Mouse (Mus musculus): ENCODE measurements around the gene Bcap31.
"Not testable (repeated sequence)": the region's sequence is repeated elsewhere in the genome, so short reads cannot be mapped to it uniquely, and the experiment has no call there.

The Bcap31 gene

GRCm38 (mm10) chrX:73716109-73716661 lies at the start of gene Bcap31, which contains the start of gene Abcd1:
TSS of gene Bcap31 (minus strand) at chrX:73716175.
TSS of gene Abcd1 (plus strand) at chrX:73716597.
- DNase-seq (ENCODE audit: low spot score), result peak; percentile 95

GRCm38 (mm10) chrX:73765311-73765710 lies 49.3 kb upstream of the Bcap31 start:
- DNase-seq (ENCODE audit: low spot score), result peak; percentile 70

DNA sequence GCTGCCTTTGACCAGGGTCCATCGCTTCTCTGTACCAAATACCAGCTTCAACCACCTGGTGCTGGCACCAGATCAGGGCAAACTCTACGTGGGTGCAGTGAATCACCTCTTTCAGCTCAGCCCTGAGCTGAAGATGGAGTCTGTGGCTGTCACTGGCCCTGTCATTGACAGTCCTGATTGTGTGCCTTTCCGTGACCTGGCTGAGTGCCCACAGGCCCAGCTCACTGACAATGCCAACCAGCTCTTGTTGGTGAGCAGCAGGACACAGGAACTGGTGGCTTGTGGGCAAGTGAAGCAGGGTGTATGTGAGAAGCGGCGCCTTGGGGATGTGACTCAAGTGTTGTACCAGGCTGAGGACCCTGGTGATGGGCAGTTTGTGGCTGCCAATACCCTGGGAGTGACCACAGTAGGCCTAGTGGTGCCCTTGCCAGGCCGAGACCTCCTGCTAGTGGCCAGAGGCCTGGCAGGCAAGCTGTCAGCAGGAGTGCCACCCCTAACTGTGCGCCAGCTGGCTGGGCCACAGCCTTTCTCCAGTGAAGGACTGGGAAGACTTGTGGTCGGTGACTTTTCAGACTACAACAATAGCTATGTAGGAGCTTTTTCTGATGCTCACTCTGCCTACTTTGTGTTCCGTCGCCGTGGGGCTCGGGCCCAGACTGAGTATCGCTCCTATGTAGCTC lies 42.8 kb upstream of the Bcap31 start:
- no peak for DNase-seq (ENCODE audit: low spot score)

GRCm38 (mm10) chrX:73756334-73757140 lies 40.6 kb upstream of the Bcap31 start, which contains the start of gene Plxnb3:
TSS of gene Plxnb3 (plus strand) at chrX:73757090.
- no peak for DNase-seq (ENCODE audit: low spot score)

DNA sequence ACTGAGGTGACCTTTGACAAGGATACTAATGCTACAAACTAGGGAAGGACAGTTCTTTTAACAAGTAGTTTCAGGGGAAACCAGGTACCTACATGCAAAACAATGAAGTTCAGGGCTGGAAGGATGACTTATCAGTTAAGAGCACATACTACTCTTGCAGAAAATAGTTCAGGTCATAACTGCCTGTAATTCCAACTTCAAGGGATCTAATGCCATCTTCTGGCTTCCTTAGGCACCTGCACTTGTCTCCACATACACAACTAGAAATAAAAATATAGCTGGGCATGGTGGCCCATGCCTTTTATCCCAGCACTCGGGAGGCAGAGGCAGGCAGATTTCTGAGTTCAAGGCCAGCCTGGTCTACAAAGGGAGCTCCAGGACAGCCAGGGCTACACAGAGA lies 33.0 kb upstream of the Bcap31 start:
- DNase-seq (ENCODE audit: low spot score), result no peak

GRCm38 (mm10) chrX:73744774-73745481 lies 29.0 kb upstream of the Bcap31 start:
- DNase-seq (ENCODE audit: low spot score), result no peak

DNA sequence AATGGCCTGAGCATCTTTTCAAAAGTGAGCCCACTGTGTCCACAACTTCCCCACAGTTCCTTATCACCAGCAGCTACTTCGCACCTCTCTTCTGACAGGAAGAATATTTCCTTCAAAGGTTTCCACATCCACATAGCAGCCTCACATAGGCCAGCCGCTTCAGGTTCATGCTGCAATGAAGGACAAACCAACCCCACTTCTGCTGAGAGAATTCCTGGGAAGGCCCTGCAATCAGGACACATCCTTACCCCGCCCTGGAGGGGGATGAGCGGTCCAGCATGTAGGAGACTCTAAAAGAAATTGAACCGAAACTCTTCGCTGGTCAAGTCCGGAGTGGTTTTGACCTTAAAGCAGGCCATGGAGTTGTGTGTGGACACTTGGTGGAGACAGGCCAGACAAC lies 23.9 kb upstream of the Bcap31 start:
- not testable (repeated sequence) for DNase-seq (ENCODE audit: low spot score)

- no peak for DNase-seq (ENCODE audit: low spot score)
Measured at GRCm38 (mm10) chrX:73739151-73739550, 23.2 kb upstream of the Bcap31 start.

- DNase-seq (ENCODE audit: low spot score), result no peak
Measured at GRCm38 (mm10) chrX:73738155-73738554, 22.2 kb upstream of the Bcap31 start.

DNA sequence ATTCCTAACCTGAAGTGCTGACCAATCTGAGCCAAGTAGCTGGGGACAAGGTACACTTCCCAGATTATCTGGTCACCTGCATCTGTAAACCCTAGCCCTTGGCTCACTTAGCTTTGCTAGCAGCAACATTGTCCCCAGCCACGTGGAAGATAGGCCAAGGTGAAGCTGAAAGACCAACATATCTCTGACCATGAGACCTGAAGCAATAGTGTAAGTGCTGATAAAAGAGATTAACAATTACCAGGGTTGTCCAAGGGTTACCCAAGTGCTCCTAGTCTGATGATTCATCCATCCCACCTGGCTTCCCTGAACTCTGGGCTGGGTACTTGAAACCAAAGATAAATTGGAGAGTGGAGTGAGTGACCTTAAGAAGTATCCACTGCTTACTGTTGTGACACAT lies 14.9 kb upstream of the Bcap31 start:
- no peak for DNase-seq (ENCODE audit: low spot score)

DNA sequence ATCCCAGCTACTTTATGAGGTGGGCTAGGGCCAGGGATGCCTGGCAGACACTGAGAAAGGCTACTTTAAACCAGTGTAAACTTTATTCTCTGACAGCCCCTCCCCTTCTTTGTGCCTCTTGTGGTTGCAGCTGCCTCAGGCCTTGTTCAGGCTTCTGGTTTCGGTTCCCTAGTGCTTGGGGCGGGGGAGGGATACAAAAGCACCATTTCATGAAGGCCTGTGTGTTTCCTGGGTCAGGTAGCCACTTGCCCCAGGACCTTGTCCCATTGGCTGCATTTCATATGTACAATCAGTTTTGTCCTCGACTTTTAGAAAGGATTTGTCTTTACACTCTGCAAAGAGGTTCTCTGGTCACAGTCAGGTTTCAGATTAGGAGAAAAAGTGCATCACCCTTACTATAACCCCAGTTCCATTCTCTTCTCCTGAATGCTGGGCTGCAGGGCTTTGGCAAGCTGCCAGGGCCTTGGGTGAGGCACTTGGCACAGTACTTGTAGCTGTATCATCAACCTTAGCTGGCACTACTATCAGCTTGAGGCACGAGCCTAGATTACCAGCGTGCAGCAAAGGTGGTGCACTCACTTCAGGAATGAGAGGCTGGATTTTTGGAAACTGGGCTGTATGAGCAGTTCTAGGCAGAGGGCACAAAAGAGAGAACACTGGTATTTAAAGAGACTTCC lies 2.8 kb upstream of the Bcap31 start:
- peak; percentile 43 for DNase-seq (ENCODE audit: low spot score)

DNA sequence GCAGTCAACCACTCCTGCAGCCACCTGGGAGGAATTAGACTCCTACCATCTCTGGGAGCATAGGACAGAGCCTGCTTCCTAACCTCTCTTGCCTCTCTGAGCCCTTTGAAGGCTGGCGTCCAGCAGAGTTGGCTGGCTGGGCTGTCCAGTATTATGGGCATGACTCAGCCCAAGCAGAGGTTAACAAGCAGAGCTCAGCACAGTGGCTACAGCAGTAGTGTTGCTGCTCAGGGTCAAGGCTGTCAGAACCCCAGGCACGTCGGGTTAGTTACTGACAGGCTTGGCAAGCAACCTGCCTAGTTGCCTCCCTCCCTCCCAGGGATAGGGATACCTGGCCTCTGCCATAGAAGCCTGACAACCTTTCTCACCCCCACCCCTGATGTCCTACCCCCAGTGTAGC lies 2.3 kb upstream of the Bcap31 start:
- peak; percentile 3 for DNase-seq (ENCODE audit: low spot score)

- peak; percentile 28 for DNase-seq (ENCODE audit: low spot score)
Measured at GRCm38 (mm10) chrX:73717667-73718066, 1.7 kb upstream of the Bcap31 start.

DNA sequence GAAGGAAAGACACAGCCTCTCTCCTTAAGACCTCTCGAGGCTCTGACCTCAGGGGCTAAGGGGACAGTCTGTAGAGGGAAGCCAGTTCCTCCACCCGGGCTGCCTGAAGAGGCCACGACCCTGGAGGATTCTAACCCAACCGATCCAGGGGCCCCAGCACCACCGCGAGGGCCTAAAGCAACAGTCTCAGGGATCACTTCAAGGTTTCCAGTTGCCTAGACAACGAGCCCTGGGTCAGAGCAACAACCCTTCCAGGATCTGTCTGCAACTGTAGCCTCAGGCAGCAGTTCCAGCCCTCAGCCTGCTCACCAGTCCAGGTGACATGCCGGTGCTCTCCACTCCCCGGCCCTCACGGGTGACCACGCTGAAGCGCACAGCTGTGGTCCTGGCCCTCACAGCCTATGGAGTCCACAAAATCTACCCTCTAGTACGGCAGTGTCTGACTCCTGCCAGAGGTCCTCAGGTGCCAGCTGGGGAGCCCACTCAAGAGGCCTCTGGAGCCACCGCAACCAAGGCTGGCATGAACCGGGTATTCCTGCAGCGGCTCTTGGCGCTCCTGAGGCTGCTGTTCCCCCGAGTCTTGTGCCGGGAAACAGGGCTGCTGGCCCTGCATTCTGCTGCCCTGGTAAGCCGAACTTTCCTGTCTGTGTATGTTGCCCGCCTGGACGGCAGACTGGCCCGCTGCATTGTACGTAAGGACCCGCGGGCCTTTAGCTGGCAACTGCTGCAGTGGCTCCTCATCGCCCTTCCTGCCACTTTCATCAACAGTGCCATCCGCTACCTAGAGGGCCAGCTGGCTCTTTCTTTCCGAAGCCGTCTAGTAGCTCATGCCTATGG lies 952 bp upstream of the Bcap31 start:
- no peak for DNase-seq (ENCODE audit: low spot score)

GRCm38 (mm10) chrX:73715476-73716108 lies 383 bp downstream of the Bcap31 start:
- DNase-seq (ENCODE audit: low spot score), result peak; percentile 50

GRCm38 (mm10) chrX:73700472-73700871 lies 15.5 kb downstream of the Bcap31 start:
- DNase-seq (ENCODE audit: low spot score), result no peak

- peak; percentile 68 for DNase-seq (ENCODE audit: low spot score)
Measured at GRCm38 (mm10) chrX:73690917-73691629, 24.9 kb downstream of the Bcap31 start.

DNA sequence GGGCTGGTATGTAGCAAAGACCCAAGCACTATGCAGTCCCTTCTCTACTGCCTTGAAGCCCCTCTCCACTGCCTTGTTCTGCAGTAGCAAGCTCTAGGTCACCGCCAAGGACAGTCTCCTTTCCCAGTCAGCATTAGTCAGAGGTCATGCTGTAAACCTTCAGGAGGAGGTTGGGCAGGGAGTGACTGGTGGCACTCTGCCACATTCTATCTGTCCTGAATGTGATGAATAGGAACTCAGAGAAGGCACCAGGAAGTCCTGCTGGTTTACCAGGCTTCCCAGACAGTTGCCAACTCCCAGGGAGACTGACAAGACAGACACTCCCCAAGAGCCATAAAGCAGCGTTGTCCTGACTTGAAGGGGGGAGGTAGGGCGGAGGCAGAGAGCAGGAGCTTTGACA lies 30.3 kb downstream of the Bcap31 start:
- DNase-seq (ENCODE audit: low spot score), result no peak

DNA sequence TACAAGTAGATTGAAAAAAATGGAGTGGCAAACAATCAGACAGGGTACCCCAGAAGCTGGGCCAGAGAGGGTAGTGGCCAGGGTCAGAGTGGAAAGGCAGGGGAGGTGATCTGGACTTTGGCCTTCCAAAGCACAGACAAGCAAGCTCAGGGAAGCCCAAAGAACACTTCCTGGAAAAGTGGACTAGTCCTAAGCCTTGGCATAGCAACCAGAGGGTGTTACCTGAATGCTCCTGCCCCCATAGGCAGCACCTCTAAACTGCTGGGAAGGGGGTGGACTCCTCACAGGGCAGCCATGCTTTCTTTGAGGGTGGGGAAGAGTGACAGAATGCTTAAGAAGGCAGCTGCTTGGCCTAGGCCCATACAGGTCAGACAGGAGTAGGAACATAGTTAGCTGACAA lies 31.0 kb downstream of the Bcap31 start:
- DNase-seq (ENCODE audit: low spot score), result no peak

DNA sequence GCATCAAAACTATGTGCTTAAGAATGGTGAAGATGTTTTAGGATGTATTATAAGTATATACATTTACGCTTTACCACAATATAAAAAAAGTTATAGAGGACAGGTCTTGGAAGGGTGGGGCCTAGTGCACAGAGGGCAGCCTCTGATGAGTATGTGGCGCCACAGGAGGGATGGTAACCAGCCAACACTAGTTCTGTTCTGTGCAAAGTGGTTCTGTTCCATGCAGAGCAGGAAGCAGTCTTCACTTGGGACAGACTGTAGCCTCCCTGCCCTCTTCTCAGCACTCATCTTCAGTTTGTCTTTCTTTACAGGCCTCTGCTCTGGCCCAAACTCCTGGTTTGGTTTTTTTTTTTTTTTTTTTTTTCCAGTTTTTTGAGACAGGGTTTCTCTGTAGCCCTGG lies 31.8 kb downstream of the Bcap31 start:
- no peak for DNase-seq (ENCODE audit: low spot score)
